Mouse (Mus musculus): ENCODE results near the gene Elof1.

- no peak for TF ChIP-seq CTCF (IDR thresholded peaks at IDR 0.05; ENCODE audit: insufficient read depth, low read depth, low read length)
- no peak for TF ChIP-seq POLR2A (IDR thresholded peaks at IDR 0.05; ENCODE audit: insufficient read depth, low read depth, low read length)
These were observed 17.8 kb downstream of the Elof1 start, which contains the start of gene Cnn1 for GRCm38 (mm10) chr9:22098993-22099696.
